Mouse (Mus musculus) layer of hippocampus, postnatal 10 days (tissue): ENCODE data around the gene Zkscan17. TPM values are rescaled to one million over a fixed set of nuclear protein-coding genes. Genes with fewer than 3 reads are reported as not detected.
A peak's percentile ranks its signal among the peaks of the same experiment; 100 is the strongest.

ENCODE experiments used
- DNase-seq, 2 experiments: peaks; one replicate each; pipeline ENCODE4 v3.0.0; 2021; ENCODE audit warnings: low spot score in 2 of 2
- total RNA-seq, 2 experiments: library from RNA; stranded (reverse); gene quantifications; 2 replicates each; pipeline ENCODE4 v1.2.3; 2021

The Zkscan17 gene
- total RNA-seq, 2 experiments from 2014 or later, result 13.1 to 15.1 TPM

- DNase-seq, result no peak
Observed at GRCm38 (mm10) chr11:59519741-59520495, 6.6 kb downstream of the Zkscan17 start.

- no peak for DNase-seq
Observed at GRCm38 (mm10) chr11:59518226-59518625, 8.3 kb downstream of the Zkscan17 start.

DNA sequence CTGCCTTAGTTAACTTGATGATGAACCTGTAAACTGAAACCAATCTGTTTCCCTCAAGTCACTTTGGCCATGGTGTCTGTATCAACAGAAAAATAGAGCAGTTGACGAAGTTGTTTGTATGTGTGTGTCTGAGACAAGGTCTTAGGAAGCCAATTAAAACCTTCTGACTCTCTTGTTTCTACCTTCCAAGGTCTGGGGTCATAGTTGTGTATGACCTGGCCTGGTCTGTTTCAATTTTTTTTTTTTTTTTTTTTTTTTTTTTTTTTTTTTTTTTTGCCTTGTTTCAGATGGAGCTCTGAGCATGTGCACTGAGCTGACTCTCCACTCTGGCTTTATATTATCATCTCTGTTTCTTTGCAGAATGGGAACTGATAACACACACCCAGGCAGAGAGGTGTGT, 9.1 kb downstream of the Zkscan17 start:
- no peak for DNase-seq

GRCm38 (mm10) chr11:59514789-59515188, 11.8 kb downstream of the Zkscan17 start:
- no peak for DNase-seq

DNA sequence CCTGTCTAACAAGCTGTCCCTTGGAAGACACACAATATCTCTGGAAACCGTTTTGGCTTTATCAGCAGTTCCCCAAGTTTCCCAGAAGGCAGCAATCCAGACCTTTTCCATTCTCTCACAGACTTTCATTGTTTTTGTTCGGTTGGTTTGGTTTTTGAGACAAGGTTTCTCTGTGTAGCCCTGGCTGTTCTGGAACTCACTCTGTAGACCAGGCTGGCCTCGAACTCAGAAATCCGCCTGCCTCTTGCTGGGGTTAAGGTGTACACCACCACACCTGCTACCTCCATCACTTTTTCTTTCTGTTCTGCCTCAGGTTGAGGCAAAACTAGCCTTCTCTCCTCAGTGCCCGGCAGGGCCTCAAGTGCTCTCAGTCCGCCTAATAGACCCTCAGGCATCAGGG, 12.2 kb downstream of the Zkscan17 start:
- DNase-seq, result no peak

DNA sequence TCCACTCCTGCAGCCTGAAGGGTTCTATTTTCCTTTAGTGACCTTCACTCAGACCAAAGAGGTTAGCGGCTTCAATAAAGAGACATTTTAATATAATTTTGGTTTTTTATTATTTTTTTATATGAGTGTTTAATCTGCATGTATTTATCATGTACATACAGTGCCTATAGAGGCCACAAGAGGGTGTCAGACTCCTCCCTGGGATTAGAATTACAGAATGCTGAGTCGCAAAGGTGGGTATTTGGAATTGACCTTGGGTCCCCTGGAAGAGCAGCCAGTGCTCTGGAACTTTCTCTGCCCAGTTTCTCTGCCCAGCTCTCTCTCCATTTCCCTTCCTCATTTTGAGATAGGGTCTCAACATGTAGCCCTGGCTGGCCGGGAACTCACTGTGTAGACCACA, 13.0 kb downstream of the Zkscan17 start:
- no peak for DNase-seq

DNA sequence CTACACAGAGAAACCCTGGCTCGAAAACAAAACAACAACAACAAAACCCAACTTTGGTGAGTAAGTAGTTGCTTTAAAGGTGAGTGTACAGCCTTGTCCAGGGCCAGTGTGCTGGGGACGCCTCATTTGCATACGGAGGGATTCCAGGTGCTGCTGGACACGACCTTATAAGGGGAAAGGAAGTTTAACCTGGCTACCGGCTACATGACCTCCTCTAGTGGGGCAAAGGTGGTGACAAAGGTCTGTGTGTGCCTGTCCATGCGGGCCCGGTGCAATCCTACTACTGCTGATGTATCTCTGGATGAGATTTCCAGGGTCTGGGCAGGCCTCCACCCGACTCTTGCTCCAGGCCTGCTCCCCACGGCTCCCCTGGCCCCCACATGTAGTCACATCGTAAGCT, 13.8 kb downstream of the Zkscan17 start:
- no peak for DNase-seq

DNA sequence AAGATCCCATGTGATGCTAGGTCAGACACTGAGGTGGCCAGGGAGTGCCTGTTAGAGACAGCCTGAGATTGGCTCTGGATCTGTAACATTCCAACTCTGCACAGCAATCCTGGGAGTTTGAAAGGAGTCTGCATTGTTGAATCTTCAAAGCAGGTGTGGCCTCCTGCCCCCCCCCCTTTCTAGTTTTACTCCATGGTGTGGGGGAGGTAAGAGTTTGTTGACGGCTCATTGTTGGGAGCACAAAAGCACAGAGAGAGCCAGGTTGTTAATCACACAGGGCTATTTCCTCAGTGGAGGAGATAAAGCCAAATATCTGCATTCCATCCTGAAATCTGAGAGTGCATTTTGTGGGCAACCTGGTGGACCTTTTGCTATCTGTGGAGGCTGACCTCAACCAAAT, 15.0 kb downstream of the Zkscan17 start:
- no peak for DNase-seq

DNA sequence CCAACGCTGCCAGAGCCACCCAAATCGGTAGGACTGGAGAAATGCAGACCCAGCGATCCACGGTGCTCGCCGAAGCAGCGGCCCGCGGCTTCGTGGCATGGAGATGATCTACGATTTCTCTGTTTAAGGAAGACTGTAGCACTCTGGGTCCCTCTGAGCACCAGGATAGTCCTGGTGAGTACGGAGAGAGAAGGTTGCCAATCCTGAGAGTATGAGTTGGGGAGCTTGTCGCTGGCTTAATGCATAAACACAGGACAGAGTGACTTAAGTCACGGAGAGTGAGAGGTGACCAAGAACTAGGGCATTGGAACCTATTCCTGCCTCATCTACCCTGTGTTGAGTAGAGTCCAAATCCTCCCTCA, 19.9 kb downstream of the Zkscan17 start:
- DNase-seq, result no peak

DNA sequence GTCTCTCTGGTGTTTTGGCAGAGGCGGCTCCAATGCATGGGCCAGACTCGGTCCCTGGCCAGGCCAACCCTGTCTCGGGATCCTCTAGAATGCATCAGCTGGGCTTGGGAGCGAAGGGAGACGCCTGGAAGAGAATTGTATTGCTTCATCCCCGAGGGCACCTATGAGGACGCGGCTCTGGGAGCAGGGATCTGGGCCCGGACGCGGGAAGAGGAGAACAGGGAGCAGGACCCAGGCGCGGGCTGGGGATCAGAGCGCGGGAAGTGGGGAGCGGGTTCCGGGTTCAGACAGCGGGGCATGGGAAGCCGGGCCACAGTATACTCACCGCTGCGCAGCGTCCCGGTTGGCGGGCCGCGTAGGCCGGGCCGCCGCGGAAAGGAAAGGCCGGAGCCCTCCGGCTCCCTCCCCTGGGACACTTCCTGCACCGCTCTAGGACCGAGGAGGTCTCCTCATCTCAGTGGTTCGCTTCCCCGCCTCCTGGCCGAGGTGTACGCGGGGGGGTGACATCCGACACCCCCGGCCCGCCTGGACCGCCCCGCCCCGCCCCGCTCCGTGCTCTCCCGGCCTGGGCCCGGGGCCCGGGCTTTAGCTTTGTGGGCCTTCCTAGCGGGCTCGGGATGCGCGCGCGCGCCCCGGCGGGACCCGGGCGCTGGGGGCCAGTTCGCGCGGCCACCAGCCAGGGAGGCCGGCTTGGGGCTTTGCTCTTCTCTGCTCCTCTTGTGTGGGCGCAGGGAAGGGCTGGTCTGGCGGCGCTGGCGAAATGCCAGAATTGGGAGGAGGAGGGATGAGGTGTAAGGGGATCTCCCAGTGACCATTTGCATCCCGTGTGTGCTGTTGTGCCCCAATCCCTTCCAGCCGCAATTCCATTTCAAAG, 20.5 kb downstream of the Zkscan17 start:
- peak; percentile 82 to 86 for DNase-seq

- DNase-seq, result peak; percentile 51 to 61
Observed at GRCm38 (mm10) chr11:59505351-59505838, 21.2 kb downstream of the Zkscan17 start.

- DNase-seq, result no peak
Observed at GRCm38 (mm10) chr11:59501978-59502700, 24.4 kb downstream of the Zkscan17 start.

GRCm38 (mm10) chr11:59497747-59498146, 28.8 kb downstream of the Zkscan17 start:
- DNase-seq, result no peak

DNA sequence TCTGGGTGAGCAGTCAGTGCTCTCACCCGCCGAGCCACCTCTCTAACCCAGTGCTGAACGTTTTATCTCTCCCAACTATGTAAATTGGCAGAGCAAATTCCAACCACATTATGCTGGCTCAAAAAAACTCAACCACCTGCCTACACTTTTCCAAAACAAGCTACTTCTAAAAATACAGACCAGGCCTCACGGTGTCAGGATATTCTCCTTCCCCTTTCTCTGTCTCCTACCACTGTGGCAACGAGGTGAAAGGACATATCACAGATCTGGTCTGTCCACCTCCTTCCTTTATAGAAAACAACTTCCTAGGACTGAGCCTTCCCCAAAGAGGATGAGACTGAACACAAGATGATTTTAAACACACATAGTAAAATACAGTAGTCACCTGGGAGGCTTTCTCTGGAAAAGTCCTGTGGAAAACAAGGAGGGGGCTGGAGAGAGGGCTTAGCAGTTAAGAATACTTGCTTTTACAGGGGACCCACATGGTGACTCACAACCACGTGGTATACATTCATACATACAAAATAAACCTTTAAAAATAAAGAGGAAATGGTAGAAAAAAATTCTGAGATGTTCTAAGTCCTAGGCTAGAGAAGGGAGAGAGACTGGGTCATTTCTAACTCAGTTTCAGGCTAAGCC, 29.8 kb downstream of the Zkscan17 start:
- no peak for DNase-seq

DNA sequence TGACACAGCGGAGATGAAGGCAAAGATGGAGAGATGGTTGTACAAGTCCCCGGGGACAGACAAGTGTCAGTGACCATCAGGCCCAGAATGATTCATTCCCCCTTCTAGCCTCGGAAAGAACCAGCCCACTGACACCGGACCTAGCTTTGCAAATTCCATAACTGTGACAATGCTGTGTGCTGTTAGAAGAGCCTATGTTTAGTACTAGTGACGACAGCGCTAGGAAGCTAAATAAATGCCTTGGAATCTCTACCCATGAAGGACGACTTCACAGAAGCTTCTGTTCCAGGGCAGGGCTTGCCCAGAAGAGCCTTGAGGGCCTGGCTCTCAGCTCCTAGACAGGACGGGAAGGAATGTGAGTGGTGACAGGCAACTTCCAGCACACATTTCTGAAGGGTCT, 40.3 kb downstream of the Zkscan17 start:
- no peak for DNase-seq

DNA sequence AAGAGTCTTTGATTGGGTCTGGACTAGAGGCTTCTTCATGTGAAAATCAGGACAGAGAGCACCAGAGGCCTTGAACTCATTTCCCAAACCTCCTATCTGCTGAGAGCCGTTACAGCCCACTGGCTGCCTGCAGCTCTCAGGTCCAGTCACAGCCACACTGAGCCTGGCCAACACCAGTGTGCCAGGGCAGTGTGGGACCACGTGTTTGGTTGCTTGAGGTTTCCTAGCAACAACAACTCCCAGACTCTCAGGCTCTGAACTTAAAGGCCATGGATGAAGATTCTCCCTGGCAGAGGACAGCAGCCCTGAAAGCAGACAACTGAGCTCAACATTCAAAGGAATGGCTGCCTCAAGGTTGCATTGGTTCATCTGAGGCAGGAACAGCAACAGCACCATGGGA, 40.9 kb downstream of the Zkscan17 start:
- DNase-seq, result no peak

DNA sequence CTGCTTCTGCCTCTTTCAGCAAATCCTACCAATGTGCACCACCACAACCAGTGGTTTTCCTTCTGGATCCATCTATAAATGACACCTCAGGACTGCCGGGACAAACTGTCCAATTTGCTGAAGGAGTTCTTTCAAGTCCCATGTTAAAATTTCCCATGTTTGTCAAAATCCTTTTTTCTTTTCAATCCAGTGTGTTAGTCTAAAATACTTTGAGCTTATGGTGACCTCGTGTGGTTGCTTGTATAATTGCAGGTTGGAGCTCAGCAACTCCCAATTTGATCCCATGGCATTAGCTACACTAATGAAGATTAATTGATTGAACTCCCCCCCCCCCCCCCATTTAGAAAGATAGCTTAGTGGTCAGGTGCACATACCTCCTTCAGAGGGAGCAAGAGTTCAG, 43.3 kb downstream of the Zkscan17 start:
- DNase-seq, result peak; percentile 62 to 72

GRCm38 (mm10) chr11:59477240-59477639, 49.3 kb downstream of the Zkscan17 start:
- no peak for DNase-seq

- DNase-seq, result peak; percentile 89 to 90
Observed at GRCm38 (mm10) chr11:59472326-59472677, 54.2 kb downstream of the Zkscan17 start, which contains the start of gene Zfp867. Gene Zfp867 (minus strand): TSS chr11:59472474.

GRCm38 (mm10) chr11:59471413-59472325, 54.9 kb downstream of the Zkscan17 start:
- no peak for DNase-seq
